Mouse (Mus musculus) cerebellum, postnatal 36 days (tissue): ENCODE results near the gene Ss18l2.

Experiments
- DNase-seq, 2 experiments: peaks; one replicate each; pipeline ENCODE4 v3.0.0; 2021 to 2022; ENCODE audit warnings: mixed read lengths in 2 of 2

The Ss18l2 gene

GRCm38 (mm10) chr9:121709898-121710583 lies at the start of gene Ss18l2:
TSS of gene Ss18l2 (plus strand) at chr9:121710329.
- peak; percentile 98 for DNase-seq

- DNase-seq: no peak
Observed at GRCm38 (mm10) chr9:121663467-121663866, 46.7 kb upstream of the Ss18l2 start.

- DNase-seq: no peak
Observed at GRCm38 (mm10) chr9:121664104-121664503, 46.0 kb upstream of the Ss18l2 start.

GRCm38 (mm10) chr9:121666957-121667630 lies 43.0 kb upstream of the Ss18l2 start:
- DNase-seq: no peak

- DNase-seq: no peak
Observed at GRCm38 (mm10) chr9:121667822-121668221, 42.3 kb upstream of the Ss18l2 start.

GRCm38 (mm10) chr9:121669348-121669791 lies 40.8 kb upstream of the Ss18l2 start:
- DNase-seq: peak in 1 of 2 experiments; percentile 21

- DNase-seq: peak; percentile 52 to 67
Observed at GRCm38 (mm10) chr9:121671300-121671699, 38.8 kb upstream of the Ss18l2 start.

GRCm38 (mm10) chr9:121672311-121672710 lies 37.8 kb upstream of the Ss18l2 start:
- DNase-seq: no peak

- DNase-seq: no peak
Observed at GRCm38 (mm10) chr9:121673716-121674115, 36.4 kb upstream of the Ss18l2 start.

GRCm38 (mm10) chr9:121675011-121675410 lies 35.1 kb upstream of the Ss18l2 start:
- no peak for DNase-seq

GRCm38 (mm10) chr9:121675556-121675955 lies 34.6 kb upstream of the Ss18l2 start:
- no peak for DNase-seq

- DNase-seq: no peak
Observed at GRCm38 (mm10) chr9:121677069-121677468, 33.1 kb upstream of the Ss18l2 start.

GRCm38 (mm10) chr9:121677476-121677875 lies 32.7 kb upstream of the Ss18l2 start:
- no peak for DNase-seq

- DNase-seq: peak; percentile 31 to 46
Observed at GRCm38 (mm10) chr9:121679549-121679948, 30.6 kb upstream of the Ss18l2 start.

GRCm38 (mm10) chr9:121681191-121681590 lies 28.9 kb upstream of the Ss18l2 start:
- no peak for DNase-seq

- no peak for DNase-seq
Observed at GRCm38 (mm10) chr9:121682037-121682680, 28.0 kb upstream of the Ss18l2 start.

- no peak for DNase-seq
Observed at GRCm38 (mm10) chr9:121684702-121685101, 25.4 kb upstream of the Ss18l2 start.

GRCm38 (mm10) chr9:121690200-121690651 lies 19.9 kb upstream of the Ss18l2 start:
- DNase-seq: no peak

GRCm38 (mm10) chr9:121690734-121691133 lies 19.4 kb upstream of the Ss18l2 start:
- no peak for DNase-seq

GRCm38 (mm10) chr9:121694736-121695135 lies 15.4 kb upstream of the Ss18l2 start:
- no peak for DNase-seq

- DNase-seq: no peak
Observed at GRCm38 (mm10) chr9:121696626-121697025, 13.5 kb upstream of the Ss18l2 start.

GRCm38 (mm10) chr9:121697150-121698049 lies 12.7 kb upstream of the Ss18l2 start:
- DNase-seq: peak; percentile 63 to 72

GRCm38 (mm10) chr9:121704261-121704645 lies 5.9 kb upstream of the Ss18l2 start:
- no peak for DNase-seq
